ENCODE assay signal across 30 mouse cellular contexts in the genomic region with DNA sequence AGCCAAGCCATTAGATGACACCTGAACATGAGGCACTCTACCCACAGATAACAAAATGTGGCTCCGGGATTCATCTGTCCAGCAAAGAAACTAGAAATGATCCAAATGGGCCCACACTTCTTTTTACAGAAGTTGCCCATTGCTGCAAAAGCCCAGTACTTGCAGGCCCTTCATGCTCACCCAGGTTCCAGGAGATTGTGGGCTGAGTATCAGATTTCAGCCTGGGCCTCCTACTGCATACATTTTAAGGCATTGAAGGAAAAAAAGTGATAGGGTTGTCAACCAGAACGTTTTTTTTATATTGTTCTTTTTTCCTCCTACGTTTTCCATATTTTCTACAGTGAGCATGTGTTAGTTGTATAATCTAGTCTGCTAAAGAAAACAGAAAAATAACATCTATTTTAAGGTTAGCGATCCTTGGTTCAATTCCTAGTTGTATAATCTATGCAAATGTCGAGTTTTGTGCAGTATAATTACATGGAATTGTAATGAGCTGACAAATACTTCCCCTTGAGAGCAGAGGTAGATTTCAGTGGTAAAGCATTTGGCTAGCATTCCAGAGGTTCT. TPM values are rescaled to one million over a fixed set of nuclear protein-coding genes. Genes with fewer than 3 reads are reported as not detected.
A peak's percentile ranks its signal among the peaks of the same experiment; 100 is the strongest.
DNase-seq lines count a peak whose midpoint lies in the region; ATAC-seq and TF ChIP-seq lines count a peak whose summit lies in the region.
"Had no signal": no experiment of that assay in that cellular context is flagged by ENCODE, and none has a peak within 500 bp of the region (broad histone marks: within the 10 kb centered on the region; RNA-seq: fewer than 3 reads in every experiment).

No protein-coding gene starts in this region.

- H3K4me1 ChIP-seq in kidney, embryonic 15.5 days = peaks cover 11% of the 10 kb centered on the region
- H3K4me1 ChIP-seq in forebrain, embryonic 16.5 days (replicated peaks; ENCODE audit: control insufficient read depth, insufficient read depth, low read length) = no peaks in the 10 kb centered on the region
- H3K4me1 ChIP-seq: embryonic facial prominence, embryonic 15.5 days; forebrain, embryonic 15.5 days; midbrain, embryonic 15.5 days; neural tube, embryonic 12.5 days had no signal

- H3K9ac ChIP-seq in kidney, embryonic 15.5 days = no peak overlapping the region
- no peak overlapping the region for H3K9ac ChIP-seq in forebrain, embryonic 16.5 days (replicated peaks; ENCODE audit: low read depth, low read length)
- H3K9ac ChIP-seq: embryonic facial prominence, embryonic 15.5 days; forebrain, embryonic 15.5 days; hindbrain, embryonic 14.5 days; midbrain, embryonic 15.5 days; neural tube, embryonic 12.5 days had no signal

- no peaks in the 10 kb centered on the region for H3K9me3 ChIP-seq in kidney, embryonic 15.5 days (replicated peaks)
- H3K9me3 ChIP-seq in forebrain, embryonic 16.5 days (ENCODE audit: control insufficient read depth, low read length) = no peaks in the 10 kb centered on the region
- H3K9me3 ChIP-seq: embryonic facial prominence, embryonic 15.5 days; forebrain, embryonic 15.5 days; midbrain, embryonic 15.5 days; neural tube, embryonic 12.5 days had no signal

- H3K27ac ChIP-seq in kidney, embryonic 15.5 days = peak overlapping the region; percentile 41; the same call in 1 of the 2 replicates
- peak overlapping the region; percentile 69 for H3K27ac ChIP-seq in left cerebral cortex, adult 2 months
- H3K27ac ChIP-seq in forebrain, embryonic 16.5 days (ENCODE audit: low read length) = no peak overlapping the region
- H3K27ac ChIP-seq: embryonic facial prominence, embryonic 15.5 days; forebrain, embryonic 15.5 days; hindbrain, embryonic 14.5 days; midbrain, embryonic 15.5 days; neural tube, embryonic 12.5 days; stomach, postnatal 0 days had no signal

- no peak overlapping the region for H3K4me3 ChIP-seq in kidney, embryonic 15.5 days (replicated peaks)
- no peak overlapping the region for H3K4me3 ChIP-seq in left cerebral cortex, adult 2 months
- H3K4me3 ChIP-seq in forebrain, embryonic 16.5 days (replicated peaks; ENCODE audit: low read length) = no peak overlapping the region
- H3K4me3 ChIP-seq: embryonic facial prominence, embryonic 15.5 days; forebrain, embryonic 15.5 days; midbrain, embryonic 15.5 days; neural tube, embryonic 12.5 days had no signal

- no peaks in the 10 kb centered on the region for H3K27me3 ChIP-seq in kidney, embryonic 15.5 days
- H3K27me3 ChIP-seq in forebrain, embryonic 16.5 days (replicated peaks; ENCODE audit: control insufficient read depth, insufficient read depth, low read length) = no peaks in the 10 kb centered on the region
- H3K27me3 ChIP-seq: embryonic facial prominence, embryonic 15.5 days; forebrain, embryonic 15.5 days; midbrain, embryonic 15.5 days; neural tube, embryonic 12.5 days had no signal

- H3K4me2 ChIP-seq in kidney, embryonic 15.5 days = no peak overlapping the region
- no peak overlapping the region for H3K4me2 ChIP-seq in forebrain, embryonic 16.5 days (ENCODE audit: low read length)
- H3K4me2 ChIP-seq: embryonic facial prominence, embryonic 15.5 days; forebrain, embryonic 15.5 days; hindbrain, embryonic 14.5 days; midbrain, embryonic 15.5 days; neural tube, embryonic 12.5 days had no signal

- TF ChIP-seq CTCF in left cerebral cortex, adult 2 months (IDR thresholded peaks at IDR 0.05) = no peak

- no peak for DNase-seq in kidney, adult 9 months
- DNase-seq in left cerebral cortex, adult 2 months (ENCODE audit: extremely low spot score in 1 of 2, low spot score in 2 of 2) = no peak
- no peak for DNase-seq in left cerebral cortex, postnatal 10 days (ENCODE audit: extremely low spot score in 1 of 2, low spot score in 2 of 2)
- DNase-seq in brain, adult 2 months (ENCODE audit: low read depth, low spot score) = peak; percentile 70
- peak; percentile 75 for DNase-seq in telencephalon, adult 2 months (ENCODE audit: low read depth, low spot score)
- DNase-seq: adrenal gland, adult 8-10 months; cerebellum, adult 18-20 months; cerebellum, postnatal 14 days; embryo, embryonic 11 days; gastrocnemius, postnatal 25 days; kidney, adult 18-20 months; kidney, postnatal 36 days; lung, postnatal 4 days had no signal

- ATAC-seq in kidney, embryonic 15.5 days (replicated peaks; ENCODE audit: low FRiP score) = no peak
- ATAC-seq in forebrain, embryonic 16.5 days = no peak
- ATAC-seq: activated CD4-positive, CD25-positive, alpha-beta regulatory T cell, adult 4 months; forebrain, embryonic 15.5 days; inflammation-experienced regulatory T-cells, adult 6 months; midbrain, embryonic 15.5 days had no signal

- intact Hi-C loops in left cerebral cortex, adult 2 months (cut with DNase I) = no loop called here
- intact Hi-C loops in left cerebral cortex, postnatal 10 days (cut with DNase I) = no loop called here

- 53% methylated on average over 5 of the region's 5 CpGs for WGBS in kidney, embryonic 15.5 days
- 59% methylated on average over 5 of the region's 5 CpGs for WGBS in forebrain, embryonic 16.5 days

- no peaks in the 10 kb centered on the region for H3K36me3 ChIP-seq in kidney, embryonic 15.5 days
- H3K36me3 ChIP-seq in forebrain, embryonic 16.5 days (ENCODE audit: control insufficient read depth, insufficient read depth) = no peaks in the 10 kb centered on the region
- H3K36me3 ChIP-seq: embryonic facial prominence, embryonic 15.5 days; forebrain, embryonic 15.5 days; midbrain, embryonic 15.5 days; neural tube, embryonic 12.5 days had no signal

RNA-seq across cellular contexts. Expression of gene Adcy10, which starts 52.3 kb away (rescaled TPM):
- 0.23 and 0.31 TPM in 2 replicates for polyA plus RNA-seq in kidney, embryonic 15.5 days (2015; fragmentation: Nextera tagmentation; extraction: Ambion mirVana)
- under 1 TPM; 0.63 to 0.86 TPM for total RNA-seq in left cerebral cortex, adult 2 months (2021)
- total RNA-seq in left cerebral cortex, postnatal 10 days (2021) = under 1 TPM; 0.43 to 0.53 TPM
- 0.22 and 0.29 TPM in 2 replicates for polyA plus RNA-seq in forebrain, embryonic 16.5 days (2015; fragmentation: Nextera tagmentation; extraction: Ambion mirVana)
- total RNA-seq: heart, adult 8-10 months; MEL had no signal
- polyA plus RNA-seq: C2C12; embryonic facial prominence, embryonic 15.5 days; inflammation-experienced regulatory T-cells, adult 6 months; limb, embryonic 11.5 days; liver, adult 2 months; lung, embryonic 16.5 days; stomach, postnatal 0 days; thymus, postnatal 0 days had no signal

Comparison
In these comparisons a context has a peak if more than half of its experiments do, and no peak if none do; other contexts are left out.
1. DNase-seq: peak in brain, adult 2 months (single experiment) and telencephalon, adult 2 months (single experiment); none in kidney, adult 9 months (single experiment), left cerebral cortex, adult 2 months (0 of 2) and left cerebral cortex, postnatal 10 days (0 of 2).